Mouse (Mus musculus): ENCODE measurements at regions not wholly inside any gene's neighbourhood (a gene's known extent, or its start where the extent isn't known, plus 50 kb on each side); places are given as distances from the start of the nearest gene placed in this dataset.

DNA sequence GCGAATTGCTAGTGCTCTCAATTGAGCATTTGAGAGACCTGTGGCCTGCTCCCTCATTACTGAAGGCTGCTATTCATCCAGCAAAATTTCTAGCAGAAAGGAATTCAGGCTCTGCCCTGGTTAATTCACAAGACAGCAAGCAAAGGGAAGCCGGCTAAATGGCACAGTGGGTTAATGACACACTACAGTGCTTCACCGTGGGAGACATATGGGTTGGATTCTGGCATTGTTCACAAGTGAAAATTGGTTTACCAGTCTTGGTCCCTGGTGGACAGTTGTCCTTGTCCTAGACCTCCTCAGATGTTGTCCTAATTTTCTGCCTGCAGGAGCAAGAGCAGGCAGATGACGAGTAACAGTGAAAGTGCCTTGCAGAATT is 527.3 kb downstream of the Gm11232 start:
- Histone ChIP-seq H3K9me3 (ENCODE audit: control insufficient read depth, low read depth, low read length) (no peaks in the 10 kb centered on the region), H3K27ac (ENCODE audit: low read length) (no peak overlapping the region), H3K4me1 (ENCODE audit: control insufficient read depth, insufficient read depth, low read length) (no peaks in the 10 kb centered on the region), H3K36me3 (ENCODE audit: control insufficient read depth, insufficient read depth, low read length) (no peaks in the 10 kb centered on the region), H3K4me3 (ENCODE audit: low read depth, low read length) (no peak overlapping the region), H3K4me2 (replicated peaks; ENCODE audit: low read depth, low read length) (no peak overlapping the region), H3K9ac (replicated peaks; ENCODE audit: low read depth, low read length) (no peak overlapping the region), H3K27me3 (ENCODE audit: control insufficient read depth, insufficient read depth, low read length) (no peaks in the 10 kb centered on the region)
- ATAC-seq (ENCODE audit: insufficient number of reproducible peaks, insufficient read depth, low FRiP score, low read depth) = no peak
- 72% methylated on average over 4 of the region's 4 CpGs for WGBS

DNA sequence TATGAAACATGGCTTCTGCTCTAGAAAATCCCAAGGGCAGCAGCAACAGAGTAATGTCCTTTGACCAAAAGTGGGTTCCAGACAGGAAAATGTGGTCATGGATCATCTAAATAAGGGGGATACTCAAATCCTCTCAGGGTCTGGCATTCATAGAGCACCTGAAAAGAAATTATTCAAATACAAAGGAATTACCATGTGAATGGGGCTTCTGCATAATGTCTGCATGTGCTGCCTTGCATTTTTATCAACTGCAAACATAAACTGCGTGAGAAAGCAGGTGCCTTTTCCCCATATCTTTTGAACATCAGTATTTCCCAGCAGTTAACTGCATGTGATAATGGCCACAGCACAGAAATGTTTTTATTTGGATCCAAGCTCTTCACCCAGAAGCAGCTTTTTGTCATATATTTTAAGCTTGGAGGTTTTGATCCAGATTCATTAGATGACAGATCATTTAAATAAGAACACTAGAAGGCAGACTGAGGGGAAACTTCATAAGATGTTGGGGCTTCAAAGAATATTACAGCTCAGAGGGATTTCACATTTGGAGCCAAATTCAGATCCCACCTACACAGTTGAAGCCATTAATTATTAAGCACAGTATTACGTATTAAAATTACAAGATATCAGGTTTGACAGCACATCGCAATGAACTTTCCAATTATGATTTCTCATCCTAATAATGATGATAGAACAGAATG is 527.8 kb downstream of the Gm11232 start:
- H3K4me2 ChIP-seq (replicated peaks; ENCODE audit: low read depth, low read length) = no peak overlapping the region
- no peak overlapping the region for H3K27ac ChIP-seq (ENCODE audit: low read length)
- 87% methylated on average over 3 of the region's 3 CpGs for WGBS

DNA sequence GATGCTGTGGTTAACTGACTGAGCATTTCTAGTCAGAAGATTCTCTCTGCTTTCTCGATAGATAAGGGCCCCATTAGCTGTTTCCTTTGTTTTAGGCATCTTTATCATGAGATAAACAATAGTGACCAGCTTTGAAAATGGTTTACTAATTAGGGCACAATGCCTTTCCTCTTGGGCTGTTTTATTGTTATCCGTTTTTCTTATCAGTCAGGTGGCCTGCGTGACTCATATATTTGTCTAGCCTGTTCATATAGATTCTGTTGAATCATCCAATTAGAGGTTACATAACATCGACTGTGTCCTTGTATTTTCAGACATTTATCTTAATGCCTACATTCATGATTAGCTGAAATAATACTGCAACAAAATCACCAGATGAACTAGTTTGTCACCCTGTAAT is 531.1 kb downstream of the Gm11232 start:
- no peak overlapping the region for H3K9ac ChIP-seq (replicated peaks; ENCODE audit: low read depth, low read length)
- H3K27me3 ChIP-seq (ENCODE audit: control insufficient read depth, insufficient read depth, low read length) = no peaks in the 10 kb centered on the region
- H3K27ac ChIP-seq (ENCODE audit: low read length) = no peak overlapping the region
- no peaks in the 10 kb centered on the region for H3K9me3 ChIP-seq (ENCODE audit: control insufficient read depth, low read depth, low read length)
- no peak overlapping the region for H3K4me3 ChIP-seq (ENCODE audit: low read depth, low read length)
- no peaks in the 10 kb centered on the region for H3K36me3 ChIP-seq (ENCODE audit: control insufficient read depth, insufficient read depth, low read length)
- H3K4me1 ChIP-seq (ENCODE audit: control insufficient read depth, insufficient read depth, low read length) = no peaks in the 10 kb centered on the region
- ATAC-seq (ENCODE audit: insufficient number of reproducible peaks, insufficient read depth, low FRiP score, low read depth) = no peak
- H3K4me2 ChIP-seq (replicated peaks; ENCODE audit: low read depth, low read length) = no peak overlapping the region
- 41% methylated on average over 4 of the region's 4 CpGs for WGBS

More for the DNA sequence above, 527.8 kb downstream of the Gm11232 start:
- Histone ChIP-seq H3K27me3 (ENCODE audit: control insufficient read depth, insufficient read depth, low read length) (no peaks in the 10 kb centered on the region), H3K36me3 (ENCODE audit: control insufficient read depth, insufficient read depth, low read length) (no peaks in the 10 kb centered on the region), H3K9me3 (ENCODE audit: control insufficient read depth, low read depth, low read length) (no peaks in the 10 kb centered on the region), H3K4me3 (ENCODE audit: low read depth, low read length) (no peak overlapping the region), H3K9ac (replicated peaks; ENCODE audit: low read depth, low read length) (no peak overlapping the region), H3K4me1 (ENCODE audit: control insufficient read depth, insufficient read depth, low read length) (no peaks in the 10 kb centered on the region)
- no peak for ATAC-seq (ENCODE audit: insufficient number of reproducible peaks, insufficient read depth, low FRiP score, low read depth)

DNA sequence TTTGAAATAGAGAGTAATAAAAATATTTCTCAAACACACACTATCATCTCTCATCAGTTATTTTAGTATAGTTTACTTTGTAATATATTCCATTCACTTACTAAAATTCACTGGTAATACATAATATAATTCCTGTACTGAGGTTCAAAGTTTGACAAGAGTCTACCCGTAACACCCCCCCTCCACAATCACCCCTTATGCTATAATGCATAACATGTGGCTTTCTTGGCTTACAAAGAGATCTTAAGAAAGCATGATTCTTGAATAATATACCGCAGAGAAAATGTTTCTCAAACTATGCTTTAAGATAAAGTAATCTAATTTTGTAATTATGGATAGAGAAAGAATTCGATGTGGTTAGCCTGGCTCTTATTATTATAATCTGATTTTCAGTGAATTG is 539.7 kb downstream of the Gm11232 start:
- no peak overlapping the region for H3K4me3 ChIP-seq (ENCODE audit: low read depth, low read length)
- no peaks in the 10 kb centered on the region for H3K4me1 ChIP-seq (ENCODE audit: control insufficient read depth, insufficient read depth, low read length)
- H3K9ac ChIP-seq (replicated peaks; ENCODE audit: low read depth, low read length) = no peak overlapping the region
- no peaks in the 10 kb centered on the region for H3K27me3 ChIP-seq (ENCODE audit: control insufficient read depth, insufficient read depth, low read length)
- no peak for ATAC-seq (ENCODE audit: insufficient number of reproducible peaks, insufficient read depth, low FRiP score, low read depth)
- H3K36me3 ChIP-seq (ENCODE audit: control insufficient read depth, insufficient read depth, low read length) = no peaks in the 10 kb centered on the region
- no peaks in the 10 kb centered on the region for H3K9me3 ChIP-seq (ENCODE audit: control insufficient read depth, low read depth, low read length)
- H3K4me2 ChIP-seq (replicated peaks; ENCODE audit: low read depth, low read length) = no peak overlapping the region
- 78% methylated on average over 3 of the region's 3 CpGs for WGBS
- no peak overlapping the region for H3K27ac ChIP-seq (ENCODE audit: low read length)

DNA sequence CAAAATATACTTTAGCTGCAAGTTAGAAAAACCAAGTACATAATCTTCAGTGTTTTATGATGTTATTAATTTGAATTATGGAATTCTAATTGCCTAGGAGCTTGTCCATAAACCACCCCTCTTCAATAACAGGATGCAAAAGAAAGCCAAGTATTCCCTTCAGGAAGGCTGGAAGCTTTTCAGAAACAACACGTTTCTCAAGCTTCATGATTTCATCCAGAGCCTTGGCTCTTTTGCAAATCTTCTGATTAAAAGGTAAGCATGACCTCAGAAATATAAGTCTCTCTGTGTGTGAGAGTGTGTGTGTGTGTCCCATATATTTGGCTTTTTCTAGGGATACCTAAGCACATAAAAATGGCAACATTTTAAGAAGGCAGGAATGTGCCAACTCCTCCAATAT is 570.0 kb downstream of the Gm11232 start:
- ATAC-seq (ENCODE audit: insufficient number of reproducible peaks, insufficient read depth, low FRiP score, low read depth) = no peak
- no peaks in the 10 kb centered on the region for H3K9me3 ChIP-seq (ENCODE audit: control insufficient read depth, low read depth, low read length)
- H3K4me3 ChIP-seq (ENCODE audit: low read depth, low read length) = no peak overlapping the region
- H3K36me3 ChIP-seq (ENCODE audit: control insufficient read depth, insufficient read depth, low read length) = no peaks in the 10 kb centered on the region
- no peaks in the 10 kb centered on the region for H3K4me1 ChIP-seq (ENCODE audit: control insufficient read depth, insufficient read depth, low read length)
- 53% methylated on average over 1 of the region's 1 CpGs for WGBS
- H3K27me3 ChIP-seq (ENCODE audit: control insufficient read depth, insufficient read depth, low read length) = no peaks in the 10 kb centered on the region
- H3K27ac ChIP-seq (ENCODE audit: low read length) = no peak overlapping the region
- no peak overlapping the region for H3K4me2 ChIP-seq (replicated peaks; ENCODE audit: low read depth, low read length)
- no peak overlapping the region for H3K9ac ChIP-seq (replicated peaks; ENCODE audit: low read depth, low read length)

DNA sequence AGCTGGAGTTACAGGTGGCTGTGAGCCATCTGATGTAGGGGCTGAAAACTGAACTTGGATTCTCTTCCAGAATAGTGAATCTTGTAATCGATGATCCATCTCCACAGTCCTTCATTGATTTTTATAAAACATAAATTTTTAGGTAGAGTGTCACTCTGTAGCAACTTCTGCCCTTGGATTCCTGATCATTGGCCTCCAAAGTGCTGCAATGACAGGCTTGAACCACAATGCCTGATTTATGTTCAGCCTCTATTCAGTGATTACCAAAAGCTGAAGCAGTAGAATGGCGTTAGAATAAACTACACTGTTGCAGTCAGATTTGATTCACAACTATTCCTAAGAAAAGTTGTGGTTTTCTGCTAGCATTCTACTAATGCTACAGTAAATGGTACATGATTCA is 580.1 kb downstream of the Gm11232 start:
- Histone ChIP-seq H3K9me3 (ENCODE audit: control insufficient read depth, low read depth, low read length) (no peaks in the 10 kb centered on the region), H3K27ac (ENCODE audit: low read length) (no peak overlapping the region), H3K4me2 (replicated peaks; ENCODE audit: low read depth, low read length) (no peak overlapping the region), H3K4me1 (ENCODE audit: control insufficient read depth, insufficient read depth, low read length) (no peaks in the 10 kb centered on the region), H3K36me3 (ENCODE audit: control insufficient read depth, insufficient read depth, low read length) (no peaks in the 10 kb centered on the region), H3K27me3 (ENCODE audit: control insufficient read depth, insufficient read depth, low read length) (no peaks in the 10 kb centered on the region), H3K4me3 (ENCODE audit: low read depth, low read length) (no peak overlapping the region), H3K9ac (replicated peaks; ENCODE audit: low read depth, low read length) (no peak overlapping the region)
- WGBS = 78% methylated on average over 2 of the region's 2 CpGs
- no peak for ATAC-seq (ENCODE audit: insufficient number of reproducible peaks, insufficient read depth, low FRiP score, low read depth)

DNA sequence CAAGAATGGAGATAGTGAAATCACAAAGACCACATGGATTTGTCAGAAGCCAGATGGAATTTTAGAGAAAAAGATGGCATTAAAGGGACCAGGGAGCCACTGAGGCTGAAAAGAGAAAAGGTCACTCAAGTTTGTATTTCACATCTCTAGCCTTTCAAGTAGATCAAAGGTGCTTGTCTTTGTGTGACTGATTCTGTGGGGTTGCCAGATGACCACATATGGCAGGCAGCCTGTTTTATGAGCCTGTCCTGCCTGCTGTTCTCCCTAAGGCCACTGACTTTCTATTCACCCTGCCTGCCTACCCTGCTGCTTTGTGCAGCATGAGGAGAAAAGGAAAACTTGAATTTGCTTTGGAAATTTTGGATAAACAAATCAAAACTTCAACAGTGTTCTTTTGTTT is 592.0 kb downstream of the Gm11232 start:
- H3K4me2 ChIP-seq (replicated peaks; ENCODE audit: low read depth, low read length) = no peak overlapping the region
- H3K36me3 ChIP-seq (ENCODE audit: control insufficient read depth, insufficient read depth, low read length) = no peaks in the 10 kb centered on the region
- no peak overlapping the region for H3K4me3 ChIP-seq (ENCODE audit: low read depth, low read length)
- H3K27me3 ChIP-seq (ENCODE audit: control insufficient read depth, insufficient read depth, low read length) = no peaks in the 10 kb centered on the region
- no peak for ATAC-seq (ENCODE audit: insufficient number of reproducible peaks, insufficient read depth, low FRiP score, low read depth)
- no peak overlapping the region for H3K9ac ChIP-seq (replicated peaks; ENCODE audit: low read depth, low read length)
- no peaks in the 10 kb centered on the region for H3K4me1 ChIP-seq (ENCODE audit: control insufficient read depth, insufficient read depth, low read length)
- H3K27ac ChIP-seq (ENCODE audit: low read length) = no peak overlapping the region
- no peaks in the 10 kb centered on the region for H3K9me3 ChIP-seq (ENCODE audit: control insufficient read depth, low read depth, low read length)

DNA sequence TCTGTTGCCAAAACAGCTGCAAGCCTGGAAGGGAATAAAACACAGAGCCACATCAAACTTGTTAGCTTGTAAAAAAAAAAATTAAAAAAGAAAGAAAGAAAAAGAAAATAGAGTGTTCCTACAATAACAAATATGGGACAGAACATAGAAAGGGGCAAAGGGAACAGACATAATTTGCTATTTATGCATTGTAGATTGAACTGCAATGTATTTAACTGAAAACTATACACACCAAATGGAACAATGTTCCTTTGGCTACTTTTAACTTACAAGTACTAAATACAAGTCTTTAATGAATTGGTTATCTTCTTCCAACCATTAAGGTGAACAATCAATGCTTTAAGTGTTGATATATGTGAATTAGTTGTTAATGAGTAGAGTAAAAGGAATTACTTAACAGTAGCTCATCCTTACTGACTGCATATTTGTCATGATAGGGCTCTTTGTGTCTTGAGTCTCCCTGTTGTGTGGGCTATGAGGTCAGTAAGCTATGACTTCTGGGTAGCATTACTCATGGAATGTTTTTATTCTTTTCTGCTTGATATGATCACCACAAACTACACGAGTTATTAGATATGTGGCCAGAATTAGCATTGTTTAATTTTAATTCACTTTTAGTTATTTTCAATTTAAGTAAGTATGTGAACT is 597.0 kb upstream of the Megf9 start:
- no peak overlapping the region for H3K4me3 ChIP-seq (ENCODE audit: low read depth, low read length)
- no peak overlapping the region for H3K27ac ChIP-seq (ENCODE audit: low read length)
- no peaks in the 10 kb centered on the region for H3K9me3 ChIP-seq (ENCODE audit: control insufficient read depth, low read depth, low read length)
- H3K36me3 ChIP-seq (ENCODE audit: control insufficient read depth, insufficient read depth, low read length) = no peaks in the 10 kb centered on the region
- ATAC-seq (ENCODE audit: insufficient number of reproducible peaks, insufficient read depth, low FRiP score, low read depth) = no peak
- H3K4me2 ChIP-seq (replicated peaks; ENCODE audit: low read depth, low read length) = no peak overlapping the region
- H3K9ac ChIP-seq (replicated peaks; ENCODE audit: low read depth, low read length) = no peak overlapping the region
- H3K4me1 ChIP-seq (ENCODE audit: control insufficient read depth, insufficient read depth, low read length) = no peaks in the 10 kb centered on the region
- WGBS = 35% methylated on average over 1 of the region's 1 CpGs
- no peaks in the 10 kb centered on the region for H3K27me3 ChIP-seq (ENCODE audit: control insufficient read depth, insufficient read depth, low read length)

All from stomach, embryonic 14.5 days (tissue).